Mouse (Mus musculus): ENCODE measurements at regions not wholly inside any gene's neighbourhood (a gene's known extent, or its start where the extent isn't known, plus 50 kb on each side); places are given as distances from the start of the nearest gene placed in this dataset.

- DNase-seq (ENCODE audit: low read depth, low spot score), result peak; percentile 76
These were observed 270.3 kb downstream of the Ets1 start for GRCm38 (mm10) chr9:32906233-32906872.

GRCm38 (mm10) chr9:32910641-32911040, 274.6 kb downstream of the Ets1 start:
- DNase-seq (ENCODE audit: low read depth, low spot score), result peak; percentile 83

- peak; percentile 78 for DNase-seq (ENCODE audit: low read depth, low spot score)
These were observed 279.6 kb downstream of the Ets1 start for GRCm38 (mm10) chr9:32915633-32916032.

- DNase-seq (ENCODE audit: low read depth, low spot score), result peak; percentile 58
These were observed 280.7 kb downstream of the Ets1 start for GRCm38 (mm10) chr9:32916731-32917130.

- DNase-seq (ENCODE audit: low read depth, low spot score), result peak; percentile 61
These were observed 287.9 kb downstream of the Ets1 start for GRCm38 (mm10) chr9:32923925-32924324.

- DNase-seq (ENCODE audit: low read depth, low spot score), result peak; percentile 58
These were observed 288.4 kb downstream of the Ets1 start for GRCm38 (mm10) chr9:32924333-32924886.

GRCm38 (mm10) chr9:32925036-32925435, 289.0 kb downstream of the Ets1 start:
- peak; percentile 67 for DNase-seq (ENCODE audit: low read depth, low spot score)

- DNase-seq (ENCODE audit: low read depth, low spot score), result peak; percentile 84
These were observed 289.9 kb downstream of the Ets1 start for GRCm38 (mm10) chr9:32925720-32926595.

GRCm38 (mm10) chr9:32927656-32928055, 291.6 kb downstream of the Ets1 start:
- DNase-seq (ENCODE audit: low read depth, low spot score), result no peak

- DNase-seq (ENCODE audit: low read depth, low spot score), result peak; percentile 92
These were observed 292.4 kb downstream of the Ets1 start for GRCm38 (mm10) chr9:32928289-32929000.

- DNase-seq (ENCODE audit: low read depth, low spot score), result peak; percentile 59
These were observed 293.3 kb downstream of the Ets1 start for GRCm38 (mm10) chr9:32929331-32929730.

- peak; percentile 52 for DNase-seq (ENCODE audit: low read depth, low spot score)
These were observed 293.8 kb downstream of the Ets1 start for GRCm38 (mm10) chr9:32929826-32930225.

GRCm38 (mm10) chr9:32931266-32932005, 295.4 kb downstream of the Ets1 start:
- DNase-seq (ENCODE audit: low read depth, low spot score), result peak; percentile 55

- peak; percentile 40 for DNase-seq (ENCODE audit: low read depth, low spot score)
These were observed 297.4 kb downstream of the Ets1 start for GRCm38 (mm10) chr9:32933237-32934071.

GRCm38 (mm10) chr9:32934436-32934835, 298.4 kb downstream of the Ets1 start:
- peak; percentile 38 for DNase-seq (ENCODE audit: low read depth, low spot score)

- DNase-seq (ENCODE audit: low read depth, low spot score), result no peak
These were observed 300.4 kb downstream of the Ets1 start for GRCm38 (mm10) chr9:32936462-32936861.

- peak; percentile 53 for DNase-seq (ENCODE audit: low read depth, low spot score)
These were observed 301.4 kb downstream of the Ets1 start for GRCm38 (mm10) chr9:32937391-32937790.

- peak; percentile 78 for DNase-seq (ENCODE audit: low read depth, low spot score)
These were observed 302.8 kb downstream of the Ets1 start for GRCm38 (mm10) chr9:32938857-32939256.

- DNase-seq (ENCODE audit: low read depth, low spot score), result peak; percentile 41
These were observed 303.6 kb downstream of the Ets1 start for GRCm38 (mm10) chr9:32939626-32940025.

- peak; percentile 88 for DNase-seq (ENCODE audit: low read depth, low spot score)
These were observed 304.2 kb downstream of the Ets1 start for GRCm38 (mm10) chr9:32940111-32940813.
